Mouse (Mus musculus): ENCODE measurements around the gene Chrng. TPM values are rescaled to one million over a fixed set of nuclear protein-coding genes. Genes with fewer than 3 reads are reported as not detected.

Gene Chrng
- polyA plus RNA-seq (2014; fragmentation: Nextera tagmentation; extraction: Ambion mirVana) = 0.30 and 0.34 TPM in 2 replicates

GRCm38 (mm10) chr1:87204465-87204864, at the start of gene Chrng:
Gene Chrng, plus strand, starts transcription at chr1:87204657.
- 92% methylated on average over 7 of the region's 7 CpGs for WGBS
- Histone ChIP-seq H3K4me2 (replicated peaks; ENCODE audit: low read depth, low read length) (no peak within 1 kb of the TSS), H3K9me3 (ENCODE audit: control insufficient read depth, low read length) (no peaks in the 10 kb centered on the region), H3K4me1 (ENCODE audit: control insufficient read depth, insufficient read depth, low read length) (0 out of 2 replicates have a peak, but pooled peaks cover 5% of the 10 kb centered on the region), H3K27me3 (ENCODE audit: control insufficient read depth, insufficient read depth, low read length) (no peaks in the 10 kb centered on the region; the same call in 1 of the 2 replicates), H3K9ac (ENCODE audit: low read depth, low read length) (no peak within 1 kb of the TSS; the same call in 1 of the 2 replicates), H3K4me3 (ENCODE audit: low read length) (no peak within 1 kb of the TSS), H3K27ac (ENCODE audit: low read depth, low read length) (no peak within 1 kb of the TSS), H3K36me3 (ENCODE audit: control insufficient read depth, insufficient read depth, low read length) (no peaks in the 10 kb centered on the region)
- no peak for ATAC-seq (ENCODE audit: low FRiP score, low TSS enrichment)

- Histone ChIP-seq H3K27ac (ENCODE audit: low read depth, low read length) (no peak overlapping the region), H3K27me3 (ENCODE audit: control insufficient read depth, insufficient read depth, low read length) (peaks cover 86% of the 10 kb centered on the region), H3K4me2 (replicated peaks; ENCODE audit: low read depth, low read length) (peak overlapping the region; percentile 40), H3K9me3 (ENCODE audit: control insufficient read depth, low read length) (no peaks in the 10 kb centered on the region), H3K9ac (ENCODE audit: low read depth, low read length) (0 out of 2 replicates have a peak overlapping the region, but pooled peaks have one; percentile 13), H3K36me3 (ENCODE audit: control insufficient read depth, insufficient read depth, low read length) (no peaks in the 10 kb centered on the region), H3K4me1 (ENCODE audit: control insufficient read depth, insufficient read depth, low read length) (peaks cover 3% of the 10 kb centered on the region; the same call in 1 of the 2 replicates), H3K4me3 (ENCODE audit: low read length) (peak overlapping the region; percentile 36)
- WGBS = 0% methylated on average over 34 of the region's 56 CpGs
- 0 out of 2 replicates have a peak, but pooled peaks have one; percentile 35 for ATAC-seq (ENCODE audit: low FRiP score, low TSS enrichment)
These were observed 48.8 kb upstream of the Chrng start for GRCm38 (mm10) chr1:87155531-87156198.

- Histone ChIP-seq H3K36me3 (ENCODE audit: control insufficient read depth, insufficient read depth, low read length) (no peaks in the 10 kb centered on the region), H3K27ac (ENCODE audit: low read depth, low read length) (no peak within 1 kb of the TSS), H3K4me3 (ENCODE audit: low read length) (peak within 1 kb of the TSS; percentile 36), H3K27me3 (ENCODE audit: control insufficient read depth, insufficient read depth, low read length) (peaks cover 81% of the 10 kb centered on the region), H3K9me3 (ENCODE audit: control insufficient read depth, low read length) (no peaks in the 10 kb centered on the region), H3K4me1 (ENCODE audit: control insufficient read depth, insufficient read depth, low read length) (peaks cover 3% of the 10 kb centered on the region; the same call in 1 of the 2 replicates), H3K9ac (ENCODE audit: low read depth, low read length) (0 out of 2 replicates have a peak within 1 kb of the TSS, but pooled peaks have one; percentile 13), H3K4me2 (replicated peaks; ENCODE audit: low read depth, low read length) (peak within 1 kb of the TSS; percentile 40)
- ATAC-seq (ENCODE audit: low FRiP score, low TSS enrichment) = no peak
- 6% methylated on average over 11 of the region's 12 CpGs for WGBS
These were observed 48.3 kb upstream of the Chrng start, which contains the start of gene Ecel1 for GRCm38 (mm10) chr1:87156199-87156587. Gene Ecel1, minus strand, starts transcription at chr1:87156521.

GRCm38 (mm10) chr1:87159396-87159795, 45.1 kb upstream of the Chrng start:
- no peaks in the 10 kb centered on the region for H3K9me3 ChIP-seq (ENCODE audit: control insufficient read depth, low read length)
- no peak for ATAC-seq (ENCODE audit: low FRiP score, low TSS enrichment)
- H3K27me3 ChIP-seq (ENCODE audit: control insufficient read depth, insufficient read depth, low read length) = peaks cover 52% of the 10 kb centered on the region
- peaks cover 3% of the 10 kb centered on the region; the same call in 1 of the 2 replicates for H3K4me1 ChIP-seq (ENCODE audit: control insufficient read depth, insufficient read depth, low read length)
- no peak overlapping the region for H3K9ac ChIP-seq (ENCODE audit: low read depth, low read length)
- H3K4me2 ChIP-seq (replicated peaks; ENCODE audit: low read depth, low read length) = no peak overlapping the region
- H3K4me3 ChIP-seq (ENCODE audit: low read length) = no peak overlapping the region
- H3K27ac ChIP-seq (ENCODE audit: low read depth, low read length) = no peak overlapping the region
- no peaks in the 10 kb centered on the region for H3K36me3 ChIP-seq (ENCODE audit: control insufficient read depth, insufficient read depth, low read length)
- 72% methylated on average over 3 of the region's 3 CpGs for WGBS

- H3K4me2 ChIP-seq (replicated peaks; ENCODE audit: low read depth, low read length) = no peak overlapping the region
- H3K27ac ChIP-seq (ENCODE audit: low read depth, low read length) = no peak overlapping the region
- H3K9ac ChIP-seq (ENCODE audit: low read depth, low read length) = no peak overlapping the region
- ATAC-seq (ENCODE audit: low FRiP score, low TSS enrichment) = 0 out of 2 replicates have a peak, but pooled peaks have one; percentile 20
- no peaks in the 10 kb centered on the region; the same call in 1 of the 2 replicates for H3K4me1 ChIP-seq (ENCODE audit: control insufficient read depth, insufficient read depth, low read length)
- no peaks in the 10 kb centered on the region for H3K9me3 ChIP-seq (ENCODE audit: control insufficient read depth, low read length)
- H3K4me3 ChIP-seq (ENCODE audit: low read length) = no peak overlapping the region
- H3K36me3 ChIP-seq (ENCODE audit: control insufficient read depth, insufficient read depth, low read length) = no peaks in the 10 kb centered on the region
- peaks cover 30% of the 10 kb centered on the region for H3K27me3 ChIP-seq (ENCODE audit: control insufficient read depth, insufficient read depth, low read length)
- 24% methylated on average over 11 of the region's 11 CpGs for WGBS
These were observed 40.2 kb upstream of the Chrng start for GRCm38 (mm10) chr1:87164164-87164795.

GRCm38 (mm10) chr1:87164796-87165184, 39.7 kb upstream of the Chrng start:
- H3K4me1 ChIP-seq (ENCODE audit: control insufficient read depth, insufficient read depth, low read length) = peaks cover 2% of the 10 kb centered on the region; the same call in 1 of the 2 replicates
- H3K27me3 ChIP-seq (ENCODE audit: control insufficient read depth, insufficient read depth, low read length) = peaks cover 34% of the 10 kb centered on the region
- no peak overlapping the region for H3K27ac ChIP-seq (ENCODE audit: low read depth, low read length)
- H3K4me3 ChIP-seq (ENCODE audit: low read length) = no peak overlapping the region
- no peaks in the 10 kb centered on the region for H3K9me3 ChIP-seq (ENCODE audit: control insufficient read depth, low read length)
- WGBS = 36% methylated on average over 9 of the region's 9 CpGs
- H3K9ac ChIP-seq (ENCODE audit: low read depth, low read length) = no peak overlapping the region
- H3K4me2 ChIP-seq (replicated peaks; ENCODE audit: low read depth, low read length) = no peak overlapping the region
- no peak for ATAC-seq (ENCODE audit: low FRiP score, low TSS enrichment)
- H3K36me3 ChIP-seq (ENCODE audit: control insufficient read depth, insufficient read depth, low read length) = no peaks in the 10 kb centered on the region

GRCm38 (mm10) chr1:87170458-87170857, 34.0 kb upstream of the Chrng start:
- Histone ChIP-seq H3K36me3 (ENCODE audit: control insufficient read depth, insufficient read depth, low read length) (no peaks in the 10 kb centered on the region), H3K27ac (ENCODE audit: low read depth, low read length) (no peak overlapping the region), H3K4me2 (replicated peaks; ENCODE audit: low read depth, low read length) (0 out of 2 replicates have a peak overlapping the region, but pooled peaks have one; percentile 8), H3K4me1 (ENCODE audit: control insufficient read depth, insufficient read depth, low read length) (peaks cover 19% of the 10 kb centered on the region; the same call in 1 of the 2 replicates), H3K4me3 (ENCODE audit: low read length) (no peak overlapping the region), H3K27me3 (ENCODE audit: control insufficient read depth, insufficient read depth, low read length) (peaks cover 43% of the 10 kb centered on the region), H3K9ac (ENCODE audit: low read depth, low read length) (no peak overlapping the region), H3K9me3 (ENCODE audit: control insufficient read depth, low read length) (no peaks in the 10 kb centered on the region)
- no peak for ATAC-seq (ENCODE audit: low FRiP score, low TSS enrichment)
- WGBS = 11% methylated on average over 18 of the region's 19 CpGs

- peaks cover 39% of the 10 kb centered on the region for H3K27me3 ChIP-seq (ENCODE audit: control insufficient read depth, insufficient read depth, low read length)
- no peaks in the 10 kb centered on the region for H3K36me3 ChIP-seq (ENCODE audit: control insufficient read depth, insufficient read depth, low read length)
- H3K9me3 ChIP-seq (ENCODE audit: control insufficient read depth, low read length) = no peaks in the 10 kb centered on the region
- no peak for ATAC-seq (ENCODE audit: low FRiP score, low TSS enrichment)
- 91% methylated on average over 1 of the region's 1 CpGs for WGBS
- peaks cover 27% of the 10 kb centered on the region for H3K4me1 ChIP-seq (ENCODE audit: control insufficient read depth, insufficient read depth, low read length)
- H3K27ac ChIP-seq (ENCODE audit: low read depth, low read length) = no peak overlapping the region
- H3K4me2 ChIP-seq (replicated peaks; ENCODE audit: low read depth, low read length) = no peak overlapping the region
- H3K9ac ChIP-seq (ENCODE audit: low read depth, low read length) = no peak overlapping the region
- no peak overlapping the region for H3K4me3 ChIP-seq (ENCODE audit: low read length)
These were observed 33.1 kb upstream of the Chrng start for GRCm38 (mm10) chr1:87171312-87171711.

GRCm38 (mm10) chr1:87172316-87172715, 32.1 kb upstream of the Chrng start:
- Histone ChIP-seq H3K36me3 (ENCODE audit: control insufficient read depth, insufficient read depth, low read length) (no peaks in the 10 kb centered on the region), H3K4me2 (replicated peaks; ENCODE audit: low read depth, low read length) (no peak overlapping the region), H3K9ac (ENCODE audit: low read depth, low read length) (no peak overlapping the region), H3K9me3 (ENCODE audit: control insufficient read depth, low read length) (no peaks in the 10 kb centered on the region), H3K4me3 (ENCODE audit: low read length) (no peak overlapping the region), H3K27me3 (ENCODE audit: control insufficient read depth, insufficient read depth, low read length) (peaks cover 34% of the 10 kb centered on the region), H3K27ac (ENCODE audit: low read depth, low read length) (no peak overlapping the region), H3K4me1 (ENCODE audit: control insufficient read depth, insufficient read depth, low read length) (peaks cover 27% of the 10 kb centered on the region)
- WGBS = 25% methylated on average over 9 of the region's 9 CpGs
- no peak for ATAC-seq (ENCODE audit: low FRiP score, low TSS enrichment)
